Mouse (Mus musculus) embryonic facial prominence, embryonic 15.5 days (tissue): ENCODE data around the gene Haspin. TPM values are rescaled to one million over a fixed set of nuclear protein-coding genes. Genes with fewer than 3 reads are reported as not detected.
A peak's percentile ranks its signal among the peaks of the same experiment; 100 is the strongest.

Experiments used
- ATAC-seq: fragments of 200-750 bp; cut with Nextera tagmentation; 2 replicates; pipeline ENCODE4 v1.8.0; 2017; ENCODE audit warnings: low read depth, moderate TSS enrichment; ENCODE audit not compliant: insufficient number of reproducible peaks, low FRiP score, low TSS enrichment
- H3K27ac ChIP-seq: fragments of 300-500 bp; sonication (generic); replicated peaks from 2 replicates; pipeline ENCODE4 v1.5.1; 2015; ENCODE audit warnings: mild to moderate bottlenecking, inconsistent platforms
- H3K27me3 ChIP-seq: fragments of 300-500 bp; sonication (generic); 2 replicates; pipeline ENCODE4 v1.6.1; 2015; ENCODE audit warnings: inconsistent platforms
- H3K36me3 ChIP-seq: fragments of 300-500 bp; sonication (generic); 2 replicates; pipeline ENCODE4 v1.6.1; 2015; ENCODE audit warnings: mild to moderate bottlenecking, inconsistent platforms
- H3K4me1 ChIP-seq: fragments of 300-500 bp; sonication (generic); 2 replicates; pipeline ENCODE4 v1.6.1; 2015; ENCODE audit warnings: inconsistent platforms
- H3K4me2 ChIP-seq: fragments of 300-500 bp; sonication (generic); replicated peaks from 2 replicates; pipeline ENCODE4 v1.6.1; 2015; ENCODE audit warnings: mild to moderate bottlenecking, inconsistent platforms
- H3K4me3 ChIP-seq: fragments of 300-500 bp; sonication (generic); replicated peaks from 2 replicates; pipeline ENCODE4 v1.5.1; 2015; ENCODE audit warnings: mild to moderate bottlenecking, inconsistent platforms
- H3K9ac ChIP-seq: fragments of 300-500 bp; sonication (generic); 2 replicates; pipeline ENCODE4 v1.6.1; 2015; ENCODE audit warnings: inconsistent platforms
- H3K9me3 ChIP-seq: fragments of 300-500 bp; sonication (generic); replicated peaks from 2 replicates; pipeline ENCODE4 v1.6.1; 2016; ENCODE audit warnings: inconsistent platforms
- WGBS: fragments of 180-500 bp; shearing (Covaris S2); methylation state at CpG from one replicate; pipeline ENCODE4 v1.1.7; 2015; 5-methylcytosine and 5-hydroxymethylcytosine counted together
- polyA plus RNA-seq: library from polyadenylated mRNA; unstranded; fragments of >200 nt; fragmentation: Nextera tagmentation; extraction: Ambion mirVana; gene quantifications from 2 replicates; pipeline ENCODE4 v1.2.1, GENCODE M21; 2015

The Haspin gene
- polyA plus RNA-seq, 1 experiment from 2014 or later = 10.9 TPM

DNA sequence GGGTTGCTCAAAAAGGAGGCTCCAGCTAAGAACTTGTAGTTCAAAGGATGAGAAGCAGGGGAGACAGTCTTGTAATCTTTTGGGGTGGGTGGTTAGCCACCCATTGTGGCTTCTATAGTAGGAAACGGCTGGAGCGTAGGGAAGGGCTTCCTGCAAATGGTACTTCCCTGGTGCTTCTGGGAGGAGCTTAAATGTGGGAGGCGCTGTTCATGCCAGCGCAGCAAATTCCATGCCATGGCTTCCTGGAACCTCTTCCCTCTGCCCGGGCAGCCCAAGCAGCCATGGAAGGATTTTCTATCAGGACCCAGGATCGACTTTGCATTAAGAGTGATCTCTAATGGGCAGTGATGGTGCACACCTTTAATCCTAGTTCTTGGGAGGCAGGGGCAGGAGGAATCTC, 30.5 kb upstream of the Haspin start:
- no peak overlapping the region for H3K27ac ChIP-seq
- peaks cover 9% of the 10 kb centered on the region; the same call in 1 of the 2 replicates for H3K4me1 ChIP-seq
- 79% methylated on average over 6 of the region's 6 CpGs for WGBS
- H3K9ac ChIP-seq = no peak overlapping the region
- no peaks in the 10 kb centered on the region; the same call in 1 of the 2 replicates for H3K36me3 ChIP-seq
- no peaks in the 10 kb centered on the region for H3K27me3 ChIP-seq
- H3K4me3 ChIP-seq = no peak overlapping the region
- no peak overlapping the region for H3K4me2 ChIP-seq
- H3K9me3 ChIP-seq = no peaks in the 10 kb centered on the region
- ATAC-seq = no peak

DNA sequence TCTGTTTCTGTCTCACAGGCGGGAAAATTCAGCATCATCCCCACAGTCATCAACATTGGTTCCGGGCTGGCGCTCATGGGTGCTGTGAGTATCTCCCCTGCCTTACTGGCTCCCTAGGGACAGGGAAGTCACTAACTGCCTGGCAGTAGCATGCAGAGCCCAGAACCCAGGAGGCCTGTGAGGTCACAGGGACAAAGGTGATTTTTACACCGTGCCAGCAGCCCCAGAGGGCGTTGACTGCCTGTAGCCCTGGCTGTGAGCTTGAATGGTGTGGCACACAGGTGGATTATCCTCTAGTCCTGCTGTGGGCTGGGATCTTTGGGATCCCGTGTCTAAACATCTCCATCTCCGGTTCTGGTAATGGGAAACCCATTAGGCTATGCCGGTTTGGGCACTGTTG, 30.0 kb upstream of the Haspin start:
- Histone ChIP-seq H3K27me3 (no peaks in the 10 kb centered on the region), H3K9me3 (no peaks in the 10 kb centered on the region), H3K9ac (no peak overlapping the region), H3K27ac (no peak overlapping the region), H3K36me3 (no peaks in the 10 kb centered on the region), H3K4me2 (no peak overlapping the region), H3K4me3 (no peak overlapping the region), H3K4me1 (peaks cover 9% of the 10 kb centered on the region; the same call in 1 of the 2 replicates)
- ATAC-seq = no peak
- WGBS = 85% methylated on average over 8 of the region's 8 CpGs

DNA sequence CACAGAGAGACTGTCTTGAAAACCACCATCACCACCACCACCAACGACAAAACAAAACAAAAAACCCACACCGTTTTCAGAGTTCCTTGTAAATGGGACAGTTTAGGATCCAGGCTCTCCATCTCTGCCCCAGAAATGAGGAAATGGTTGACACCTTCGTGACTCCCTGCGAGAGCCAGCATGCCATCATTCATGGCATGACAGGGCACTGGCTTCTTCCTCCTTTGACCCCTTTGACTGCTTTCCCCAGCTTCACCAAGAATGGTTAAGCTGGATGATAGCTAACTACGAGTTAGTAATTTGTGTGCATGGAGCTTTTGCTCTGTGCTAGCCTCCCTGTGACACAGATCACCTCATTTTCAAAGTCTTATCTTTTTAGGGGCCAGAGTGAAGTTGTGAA, 24.2 kb upstream of the Haspin start:
- 88% methylated on average over 5 of the region's 5 CpGs for WGBS
- Histone ChIP-seq H3K4me1 (peaks cover 12% of the 10 kb centered on the region), H3K4me3 (no peak overlapping the region), H3K27me3 (peaks cover 32% of the 10 kb centered on the region), H3K9ac (no peak overlapping the region), H3K36me3 (no peaks in the 10 kb centered on the region), H3K9me3 (no peaks in the 10 kb centered on the region), H3K4me2 (no peak overlapping the region), H3K27ac (no peak overlapping the region)
- ATAC-seq = no peak

DNA sequence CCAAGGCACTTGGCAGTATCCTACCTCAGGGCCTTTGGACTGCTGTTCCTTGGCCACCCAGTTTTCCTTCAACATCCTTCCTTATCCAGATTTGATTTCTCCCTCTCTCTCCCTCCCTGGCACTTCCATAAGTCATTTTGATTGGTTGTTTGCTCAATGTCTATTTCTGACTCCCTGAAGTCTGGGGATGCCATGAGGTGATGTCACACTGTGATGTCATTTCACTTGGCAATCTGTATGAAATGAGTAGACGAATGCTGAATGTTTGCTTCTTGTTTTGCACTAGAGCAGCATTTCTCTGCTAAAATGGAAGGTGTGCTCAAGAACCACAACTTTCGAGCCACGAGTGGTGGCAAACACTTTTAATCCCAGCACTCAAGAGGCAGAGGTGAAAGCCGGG, 23.5 kb upstream of the Haspin start:
- no peak overlapping the region for H3K4me3 ChIP-seq
- H3K9me3 ChIP-seq = no peaks in the 10 kb centered on the region
- no peak overlapping the region for H3K4me2 ChIP-seq
- WGBS = 89% methylated on average over 4 of the region's 4 CpGs
- H3K27ac ChIP-seq = no peak overlapping the region
- H3K36me3 ChIP-seq = no peaks in the 10 kb centered on the region
- no peak overlapping the region for H3K9ac ChIP-seq
- no peak for ATAC-seq
- H3K4me1 ChIP-seq = peaks cover 12% of the 10 kb centered on the region
- peaks cover 36% of the 10 kb centered on the region for H3K27me3 ChIP-seq

DNA sequence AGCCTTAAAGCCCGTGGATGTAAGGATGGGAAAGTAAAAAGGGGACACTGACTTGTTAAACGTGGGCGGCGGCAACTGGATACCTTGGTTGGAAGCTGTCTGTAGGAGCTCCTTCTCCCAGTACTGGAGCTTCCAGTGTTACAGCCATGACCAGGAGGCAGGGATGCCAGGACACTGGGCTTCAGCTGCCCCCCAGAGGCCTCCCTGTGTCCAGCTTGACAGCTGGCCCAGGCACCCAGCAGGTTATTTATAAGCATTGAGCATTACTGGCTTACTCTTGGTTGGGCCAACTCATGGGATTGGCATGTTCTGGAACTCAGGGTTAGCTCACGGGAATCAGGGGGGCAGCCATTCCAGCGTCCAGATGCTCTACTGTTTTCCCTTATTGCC, 22.7 kb upstream of the Haspin start:
- 0 out of 2 replicates have a peak, but pooled peaks have one; percentile 44 for ATAC-seq
- peak overlapping the region; percentile 43 for H3K4me3 ChIP-seq
- 26% methylated on average over 6 of the region's 6 CpGs for WGBS
- peaks cover 12% of the 10 kb centered on the region for H3K4me1 ChIP-seq
- H3K36me3 ChIP-seq = no peaks in the 10 kb centered on the region
- H3K9me3 ChIP-seq = no peaks in the 10 kb centered on the region
- H3K4me2 ChIP-seq = peak overlapping the region; percentile 83
- peaks cover 37% of the 10 kb centered on the region for H3K27me3 ChIP-seq
- H3K9ac ChIP-seq = no peak overlapping the region
- no peak overlapping the region for H3K27ac ChIP-seq

DNA sequence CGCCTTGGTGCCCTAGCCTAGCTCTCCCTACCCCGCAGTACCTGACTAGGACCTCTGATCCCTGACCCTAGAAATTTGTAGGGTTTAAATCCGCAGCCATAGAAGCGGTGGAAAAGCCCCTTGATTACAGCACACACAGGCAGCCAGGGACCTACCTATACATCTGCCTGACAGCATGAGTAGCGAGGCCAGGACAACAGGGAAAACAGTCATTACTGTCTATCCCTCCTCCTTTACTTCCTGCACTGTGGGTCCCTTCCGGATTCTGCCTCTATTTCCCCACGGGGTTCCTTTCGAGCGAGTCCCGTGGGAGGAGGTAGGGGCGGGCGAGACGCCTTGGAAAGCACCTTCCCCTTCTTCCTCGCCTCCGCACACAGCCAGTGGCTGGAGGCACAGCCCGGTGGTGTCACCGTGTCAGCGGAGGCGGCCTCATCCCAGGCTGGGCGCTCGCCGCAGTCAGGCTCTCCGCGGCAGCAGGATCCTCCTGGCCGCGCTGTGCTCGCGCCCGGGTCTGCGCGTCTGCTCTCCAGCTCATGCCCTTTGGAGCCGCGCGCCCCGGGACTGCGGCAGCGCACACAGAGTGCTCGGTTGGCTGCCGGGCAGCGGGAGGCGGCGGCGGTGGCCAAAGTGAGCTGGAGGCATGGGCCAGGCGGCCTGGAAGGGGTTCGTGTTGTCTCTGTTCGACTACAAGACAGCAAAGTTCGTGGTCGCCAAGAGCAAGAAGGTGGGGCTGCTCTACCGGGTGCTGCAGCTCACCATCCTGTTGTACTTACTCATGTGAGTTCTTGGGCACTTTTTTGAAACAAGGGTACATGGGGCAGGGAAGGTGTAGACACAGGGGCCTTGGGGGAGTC, 22.1 kb upstream of the Haspin start, which contains the start of gene P2rx5:
P2rx5 (plus strand) TSS at position 465 of the 854 bp plus-strand sequence.
- H3K27ac ChIP-seq = no peak within 1 kb of the TSS
- peak within 1 kb of the TSS; percentile 43 for H3K4me3 ChIP-seq
- ATAC-seq = peak; percentile 64; the same call in 1 of the 2 replicates
- H3K27me3 ChIP-seq = peaks cover 37% of the 10 kb centered on the region
- H3K36me3 ChIP-seq = no peaks in the 10 kb centered on the region
- peaks cover 12% of the 10 kb centered on the region for H3K4me1 ChIP-seq
- peak within 1 kb of the TSS; percentile 33 for H3K9ac ChIP-seq
- peak within 1 kb of the TSS; percentile 83 for H3K4me2 ChIP-seq
- 4% methylated on average over 49 of the region's 49 CpGs for WGBS
- H3K9me3 ChIP-seq = no peaks in the 10 kb centered on the region

DNA sequence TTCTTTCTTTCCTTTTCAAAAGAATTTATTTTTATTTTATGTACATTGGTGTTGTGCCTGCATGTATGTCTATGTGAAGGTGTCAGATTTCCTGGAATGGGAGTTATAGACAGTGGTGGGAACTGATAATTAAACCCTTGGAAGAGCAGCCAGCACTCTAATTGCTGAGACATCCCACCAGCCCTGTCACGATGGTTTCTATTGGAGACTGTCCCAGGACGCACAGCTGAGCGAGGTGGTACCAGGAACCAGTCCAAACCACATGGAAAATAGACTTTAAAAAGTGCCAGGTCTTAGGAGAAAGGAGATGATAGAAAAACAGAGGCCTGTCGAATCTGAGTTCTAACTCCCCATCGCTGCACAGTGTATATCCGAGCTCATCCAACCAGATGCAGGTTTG, 17.0 kb upstream of the Haspin start:
- 50% methylated on average over 6 of the region's 6 CpGs for WGBS
- ATAC-seq = no peak

DNA sequence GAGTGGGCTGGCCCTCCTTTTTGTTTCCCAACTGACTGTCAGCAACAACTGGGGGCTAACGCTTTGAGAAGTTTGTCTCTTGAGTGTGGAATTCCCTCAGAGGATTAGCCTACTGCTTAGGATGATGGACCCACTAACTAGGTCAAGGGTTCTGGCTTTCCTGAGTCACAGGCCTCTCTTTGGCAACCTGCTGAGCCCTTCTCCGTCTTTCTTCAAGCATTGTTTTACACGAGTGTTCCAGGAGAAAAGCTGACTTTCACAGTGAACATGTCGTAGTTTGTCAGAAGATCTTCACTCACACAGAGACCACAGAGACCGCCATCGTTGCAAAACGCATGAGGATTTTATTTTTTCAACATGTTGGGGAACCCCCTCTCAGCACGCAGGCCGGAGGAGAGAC, 10.1 kb upstream of the Haspin start:
- no peak overlapping the region for H3K4me3 ChIP-seq
- H3K36me3 ChIP-seq = no peaks in the 10 kb centered on the region
- 0 out of 2 replicates have a peak, but pooled peaks cover 3% of the 10 kb centered on the region for H3K4me1 ChIP-seq
- no peak for ATAC-seq
- H3K27me3 ChIP-seq = no peaks in the 10 kb centered on the region
- 75% methylated on average over 9 of the region's 9 CpGs for WGBS
- no peak overlapping the region for H3K27ac ChIP-seq
- no peak overlapping the region for H3K4me2 ChIP-seq
- no peaks in the 10 kb centered on the region for H3K9me3 ChIP-seq
- no peak overlapping the region for H3K9ac ChIP-seq

More for the DNA sequence above, 17.0 kb upstream of the Haspin start:
- Histone ChIP-seq H3K27me3 (peaks cover 22% of the 10 kb centered on the region), H3K4me1 (peaks cover 2% of the 10 kb centered on the region), H3K9me3 (no peaks in the 10 kb centered on the region), H3K36me3 (no peaks in the 10 kb centered on the region), H3K9ac (no peak overlapping the region), H3K4me3 (no peak overlapping the region), H3K4me2 (no peak overlapping the region), H3K27ac (no peak overlapping the region)

DNA sequence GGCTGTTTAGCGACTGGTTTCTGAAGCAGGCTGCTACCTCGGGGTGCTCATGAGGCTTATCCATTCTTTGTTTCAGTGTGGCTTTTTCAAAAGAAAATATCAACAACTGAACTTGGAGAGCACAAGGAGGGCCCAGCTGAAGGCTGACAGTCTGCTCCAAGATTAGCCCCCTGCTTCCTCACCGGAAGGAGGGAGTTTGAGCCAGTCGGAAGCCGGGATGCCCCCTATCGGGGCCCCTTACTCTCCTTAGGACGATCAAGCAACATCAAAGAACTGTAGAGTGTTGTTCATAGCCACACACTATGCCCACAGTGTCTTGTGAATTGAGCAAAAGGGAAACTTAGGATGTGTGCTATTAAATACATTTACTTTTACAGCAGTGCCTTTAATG, 8.9 kb upstream of the Haspin start:
- Histone ChIP-seq H3K4me3 (no peak overlapping the region), H3K27ac (no peak overlapping the region), H3K9ac (no peak overlapping the region), H3K27me3 (no peaks in the 10 kb centered on the region), H3K4me1 (0 out of 2 replicates have a peak, but pooled peaks cover 3% of the 10 kb centered on the region), H3K36me3 (no peaks in the 10 kb centered on the region), H3K9me3 (no peaks in the 10 kb centered on the region), H3K4me2 (no peak overlapping the region)
- ATAC-seq = no peak
- 55% methylated on average over 7 of the region's 7 CpGs for WGBS

DNA sequence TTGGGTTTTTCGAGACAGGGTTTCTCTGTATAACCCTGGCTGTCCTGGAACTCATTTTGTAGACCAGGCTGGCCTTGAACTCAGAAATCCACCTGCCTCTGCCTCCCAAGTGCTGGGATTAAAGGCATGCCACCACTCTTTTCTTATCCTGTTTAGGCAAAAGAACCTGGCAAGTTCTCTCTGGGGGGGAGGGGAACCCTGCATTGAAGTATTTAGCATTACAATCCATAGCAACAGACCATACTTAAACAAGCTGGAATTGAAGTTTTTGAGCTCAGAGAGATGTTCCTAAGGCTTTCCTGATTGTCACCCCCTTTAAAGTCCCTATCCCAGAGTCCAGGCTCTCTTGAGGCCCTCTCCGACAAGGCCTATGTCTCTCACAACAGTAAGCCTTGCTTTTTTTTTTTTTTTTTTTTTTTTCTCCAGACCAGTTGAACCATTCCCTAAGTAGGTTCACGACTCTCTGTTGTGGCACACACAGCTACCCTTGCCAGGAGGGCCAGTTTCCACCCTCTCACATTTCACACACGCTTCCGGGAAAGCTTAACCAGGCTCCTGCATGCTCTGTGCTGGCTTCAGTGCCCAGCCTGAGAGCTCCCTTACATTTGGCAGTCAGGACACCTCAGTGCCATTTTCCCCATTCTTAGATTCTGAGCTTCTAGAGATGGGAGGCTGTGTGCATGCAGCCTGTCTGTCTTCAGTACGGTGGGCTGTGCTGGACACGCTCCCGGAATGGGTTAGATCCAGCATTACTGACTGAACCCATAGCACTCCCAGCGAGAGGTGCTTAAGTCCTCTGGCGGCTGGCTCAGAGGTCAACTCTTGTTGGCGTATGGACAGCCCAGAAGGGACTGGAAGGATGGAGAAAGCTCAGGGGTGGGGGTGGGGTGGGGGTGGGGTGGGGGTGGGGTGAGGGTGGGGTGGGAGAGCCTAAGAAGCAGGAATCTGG, 8.2 kb upstream of the Haspin start:
- no peaks in the 10 kb centered on the region for H3K9me3 ChIP-seq
- no peak overlapping the region for H3K27ac ChIP-seq
- no peaks in the 10 kb centered on the region for H3K36me3 ChIP-seq
- H3K4me3 ChIP-seq = no peak overlapping the region
- H3K4me1 ChIP-seq = 0 out of 2 replicates have a peak, but pooled peaks cover 3% of the 10 kb centered on the region
- no peak overlapping the region for H3K9ac ChIP-seq
- ATAC-seq = no peak
- H3K27me3 ChIP-seq = no peaks in the 10 kb centered on the region
- 49% methylated on average over 11 of the region's 11 CpGs for WGBS
- H3K4me2 ChIP-seq = no peak overlapping the region

DNA sequence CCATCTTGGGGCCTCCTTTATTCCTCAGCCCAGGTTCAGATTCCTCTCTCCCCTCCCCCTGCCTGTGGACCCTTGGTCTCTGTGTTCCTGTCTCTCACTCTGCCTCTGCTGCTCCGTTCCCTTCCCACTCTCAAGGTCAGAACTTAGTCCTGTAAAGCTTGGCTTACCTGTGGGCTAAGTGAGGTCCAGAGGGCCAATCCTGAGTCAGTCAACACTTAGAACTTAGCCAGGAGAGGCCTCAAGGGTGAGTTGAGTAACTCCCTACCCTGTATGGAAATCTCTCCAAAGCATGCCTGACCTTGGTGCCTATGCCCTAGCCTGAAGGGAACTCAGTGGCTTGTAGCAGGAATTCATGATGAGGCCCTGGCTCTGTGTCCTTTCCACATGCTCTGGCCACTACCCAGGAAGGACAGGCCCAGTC, 6.2 kb upstream of the Haspin start:
- 71% methylated on average over 1 of the region's 1 CpGs for WGBS
- no peaks in the 10 kb centered on the region for H3K27me3 ChIP-seq
- H3K27ac ChIP-seq = no peak overlapping the region
- H3K4me2 ChIP-seq = no peak overlapping the region
- no peaks in the 10 kb centered on the region for H3K36me3 ChIP-seq
- ATAC-seq = no peak
- H3K4me3 ChIP-seq = no peak overlapping the region
- no peak overlapping the region for H3K9ac ChIP-seq
- 0 out of 2 replicates have a peak, but pooled peaks cover 3% of the 10 kb centered on the region for H3K4me1 ChIP-seq
- H3K9me3 ChIP-seq = no peaks in the 10 kb centered on the region
